Mouse (Mus musculus) heart, postnatal 0 days (tissue): ENCODE results near the gene 1700001O22Rik.
A peak's percentile ranks its signal among the peaks of the same experiment; 100 is the strongest.

ENCODE experiments used
- CTCF ChIP-seq: IDR thresholded peaks from 2 replicates; pipeline ENCODE4 v1.5.1; 2016; ENCODE audit warnings: antibody characterized with exemption, control low read depth, low read depth
- EP300 ChIP-seq: IDR thresholded peaks from 2 replicates; pipeline ENCODE4 v1.6.1; 2016; ENCODE audit warnings: antibody characterized with exemption, low read depth

- TF ChIP-seq CTCF (peak; percentile 98), EP300 (peak; percentile 63; the same call in 1 of the 2 replicates)
Observed at GRCm38 (mm10) chr2:30827749-30828475, 24.5 kb upstream of the 1700001O22Rik start.
